Mouse (Mus musculus): Measurements from ENCODE around the gene Hnrnpf.
"Not testable (repeated sequence)": the region's sequence is repeated elsewhere in the genome, so short reads cannot be mapped to it uniquely, and the experiment has no call there.

Hnrnpf gene

GRCm38 (mm10) chr6:117900126-117901080 is at the start of gene Hnrnpf:
Gene Hnrnpf, plus strand, starts transcription at chr6:117900324.
- DNase-seq, result peak; percentile 52 to 66

DNA sequence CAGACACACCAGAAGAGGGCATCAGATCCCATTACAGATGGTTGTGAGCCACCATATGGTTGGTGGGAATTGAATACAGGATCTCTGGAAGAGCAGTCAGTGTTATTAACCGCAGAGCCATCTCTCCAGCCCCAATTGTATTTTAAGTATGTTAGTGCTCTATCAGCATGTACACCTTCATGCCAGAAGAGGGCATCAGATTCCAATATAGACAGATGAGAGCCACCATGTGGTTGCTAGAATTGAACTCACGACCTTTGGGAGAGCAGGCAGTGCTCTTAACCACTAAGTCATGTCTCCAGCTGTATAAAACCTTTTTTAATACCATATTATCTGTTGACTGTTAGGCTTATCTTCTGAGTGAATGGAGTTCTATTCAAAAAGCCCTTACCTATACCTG is 48.4 kb upstream of the Hnrnpf start:
- no peak for DNase-seq

DNA sequence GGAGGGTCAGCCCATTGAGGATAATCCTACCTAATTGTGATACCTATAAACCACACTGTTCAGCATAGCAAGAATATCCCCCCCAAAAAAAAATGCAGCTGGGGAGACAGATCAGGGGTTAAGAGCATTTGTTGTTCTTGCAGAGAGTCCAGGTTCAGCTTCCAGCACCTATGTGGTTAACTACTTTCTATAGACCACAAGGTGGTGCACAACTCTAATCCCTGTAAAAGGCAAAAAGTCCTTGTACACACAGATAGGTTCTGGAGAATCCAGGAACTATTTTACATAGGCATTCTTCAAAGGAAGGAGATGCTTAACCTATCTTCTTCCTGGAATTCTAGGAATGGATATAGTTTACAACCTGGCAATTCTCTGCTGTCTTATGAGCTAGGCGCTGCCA is 42.1 kb upstream of the Hnrnpf start:
- no peak for DNase-seq

DNA sequence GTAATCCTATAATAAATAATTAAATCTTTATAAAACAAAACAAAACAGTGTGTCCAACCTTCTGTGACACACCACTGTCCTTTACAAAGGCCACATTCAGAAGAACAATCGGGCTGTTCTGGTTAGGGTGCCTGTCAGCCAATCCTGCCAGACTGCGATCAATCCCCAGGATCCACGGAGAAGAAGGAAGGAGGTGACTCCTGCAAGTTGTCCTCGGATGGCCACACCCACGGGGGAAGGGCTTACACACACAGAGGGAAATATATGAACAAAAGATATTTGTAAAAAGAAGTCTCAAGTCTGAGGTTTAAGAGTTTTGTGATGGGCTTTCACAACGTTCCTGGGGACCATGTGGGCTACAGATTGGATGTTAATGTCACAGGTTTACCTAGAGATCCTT is 38.3 kb upstream of the Hnrnpf start, which contains the start of gene Zfp239:
Gene Zfp239 (plus strand): TSS at position 253 of the 400 bp plus-strand sequence.
- DNase-seq, result no peak

- no peak for DNase-seq
Measured at GRCm38 (mm10) chr6:117862465-117862864, 37.7 kb upstream of the Hnrnpf start.

DNA sequence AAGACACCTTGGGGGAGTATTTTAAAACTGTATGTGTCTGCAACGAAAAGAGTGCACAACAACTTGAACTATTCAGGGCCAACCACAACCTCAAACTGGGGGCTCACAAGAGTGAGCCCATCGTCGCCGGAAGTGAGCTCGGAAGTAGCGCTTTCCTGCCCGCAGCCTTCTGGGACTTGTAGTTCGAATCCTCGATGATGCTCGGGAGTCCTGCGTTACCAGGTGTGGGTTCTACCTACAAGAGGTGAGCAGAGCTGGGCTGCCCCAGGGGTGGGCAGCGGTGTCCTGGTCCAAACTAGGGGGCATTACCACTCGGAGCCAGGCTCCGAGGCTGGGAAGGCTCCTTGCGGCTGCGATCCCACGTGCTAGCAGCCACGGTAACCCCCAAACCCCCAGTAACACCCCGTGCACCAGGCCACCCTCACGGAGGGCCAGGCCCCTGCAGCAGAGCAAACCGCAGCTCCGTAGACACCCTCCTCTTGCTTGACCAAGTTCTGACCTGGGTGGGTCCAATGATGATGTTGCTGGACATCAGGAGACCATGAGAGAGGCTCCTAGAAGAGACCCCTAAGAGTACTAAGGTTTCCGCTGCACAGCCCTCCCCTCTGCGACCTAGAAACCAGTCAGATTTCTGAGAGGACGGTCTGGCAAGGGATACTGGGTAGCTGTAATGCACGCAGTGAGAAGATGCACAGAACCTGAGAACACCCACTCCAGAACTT is 37.1 kb upstream of the Hnrnpf start:
- peak; percentile 27 to 57 for DNase-seq

- DNase-seq, result no peak
Measured at GRCm38 (mm10) chr6:117863751-117864150, 36.4 kb upstream of the Hnrnpf start.

- DNase-seq, result no peak
Measured at GRCm38 (mm10) chr6:117868187-117868586, 31.9 kb upstream of the Hnrnpf start.

- DNase-seq, result no peak
Measured at GRCm38 (mm10) chr6:117871034-117871433, 29.1 kb upstream of the Hnrnpf start.

GRCm38 (mm10) chr6:117873450-117873849 is 26.7 kb upstream of the Hnrnpf start:
- DNase-seq, result not testable (repeated sequence)

DNA sequence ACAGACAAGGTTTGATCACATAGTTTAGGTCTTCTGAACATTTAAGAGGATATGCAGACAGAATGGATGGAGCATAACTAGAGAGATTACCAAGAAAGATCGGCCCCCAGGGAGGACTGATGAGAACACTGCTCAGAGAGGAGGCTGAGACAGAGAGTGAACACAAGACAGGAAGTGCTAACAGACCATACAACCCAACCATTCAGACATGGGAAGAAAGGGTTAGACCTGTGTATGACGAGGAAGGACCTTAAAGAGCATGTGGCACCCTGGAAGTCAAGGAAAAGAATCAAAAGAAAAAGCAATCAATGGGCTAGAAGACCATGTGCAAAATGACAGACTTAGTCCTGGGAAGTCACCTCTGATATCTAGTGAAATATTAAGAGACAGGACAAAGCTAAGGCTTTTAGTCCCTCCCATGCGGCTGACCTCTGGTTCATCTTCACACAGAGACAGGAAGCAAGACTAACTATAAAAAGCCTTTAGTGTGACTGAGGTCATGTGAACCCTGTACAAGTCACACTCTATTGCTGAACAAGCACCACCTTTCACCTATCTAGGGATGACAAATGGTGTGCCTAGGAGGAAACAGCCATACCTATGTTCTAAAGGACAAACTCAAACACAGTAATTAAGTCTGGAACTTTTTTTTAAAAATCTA is 25.4 kb upstream of the Hnrnpf start:
- DNase-seq, result peak in 1 of 2 experiments; percentile 30

DNA sequence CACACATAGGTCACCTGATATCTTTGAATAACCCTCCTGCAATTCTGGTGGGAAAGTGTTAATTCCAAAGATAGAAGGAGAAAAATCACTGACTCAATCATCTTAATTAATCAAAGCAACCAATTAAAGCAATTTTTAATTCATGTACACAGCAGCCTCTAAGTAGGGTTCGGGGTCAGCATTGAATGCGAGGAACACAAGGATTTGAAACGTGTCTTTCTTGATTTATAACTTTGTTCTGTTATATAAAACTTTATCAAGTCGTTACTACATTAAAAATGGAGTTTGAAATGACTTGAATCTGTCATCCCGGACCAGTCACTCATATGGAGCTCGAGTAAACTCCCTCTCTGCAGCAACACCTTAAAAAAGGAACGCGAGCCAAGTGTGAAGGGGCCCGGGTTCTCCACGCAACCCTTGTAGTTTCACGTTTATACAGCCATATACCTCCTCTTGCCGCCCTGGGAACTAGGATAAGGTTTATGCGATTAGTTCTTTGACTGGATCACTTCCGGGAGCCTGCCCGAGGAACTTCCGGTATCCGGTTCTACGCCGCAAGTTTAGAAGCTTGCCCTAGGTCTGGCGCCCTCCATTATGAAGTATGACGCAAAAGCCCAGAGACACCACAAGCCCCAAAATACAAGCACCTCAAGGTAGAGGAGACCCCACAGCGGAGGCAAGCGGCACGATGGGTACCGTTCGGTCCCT is 21.3 kb upstream of the Hnrnpf start:
- no peak for DNase-seq

GRCm38 (mm10) chr6:117879408-117880115 is 20.6 kb upstream of the Hnrnpf start:
- peak; percentile 98 to 99 for DNase-seq

- no peak for DNase-seq
Measured at GRCm38 (mm10) chr6:117880394-117880838, 19.7 kb upstream of the Hnrnpf start.

- DNase-seq, result peak in 1 of 2 experiments; percentile 20
Measured at GRCm38 (mm10) chr6:117881229-117881628, 18.9 kb upstream of the Hnrnpf start.

DNA sequence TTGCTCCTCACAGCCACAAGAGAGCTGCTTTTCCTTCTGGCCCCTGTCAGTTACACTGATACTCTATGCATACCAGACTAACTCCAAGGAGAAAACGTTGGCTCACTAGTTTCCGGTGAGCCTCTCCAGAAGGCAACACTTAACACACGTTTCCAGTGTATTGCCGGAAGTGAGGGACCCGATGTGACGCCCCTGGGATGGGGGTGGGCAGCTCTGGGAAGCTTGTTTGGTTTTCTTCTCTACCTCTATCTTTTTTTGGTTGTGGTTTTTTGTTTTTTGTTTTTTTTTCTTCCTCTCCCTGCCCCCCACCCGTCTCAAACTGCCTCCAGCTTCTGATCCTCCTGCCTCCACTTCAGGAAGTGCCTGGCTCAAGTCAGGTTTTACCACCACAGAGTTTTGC is 18.1 kb upstream of the Hnrnpf start:
- DNase-seq, result no peak

DNA sequence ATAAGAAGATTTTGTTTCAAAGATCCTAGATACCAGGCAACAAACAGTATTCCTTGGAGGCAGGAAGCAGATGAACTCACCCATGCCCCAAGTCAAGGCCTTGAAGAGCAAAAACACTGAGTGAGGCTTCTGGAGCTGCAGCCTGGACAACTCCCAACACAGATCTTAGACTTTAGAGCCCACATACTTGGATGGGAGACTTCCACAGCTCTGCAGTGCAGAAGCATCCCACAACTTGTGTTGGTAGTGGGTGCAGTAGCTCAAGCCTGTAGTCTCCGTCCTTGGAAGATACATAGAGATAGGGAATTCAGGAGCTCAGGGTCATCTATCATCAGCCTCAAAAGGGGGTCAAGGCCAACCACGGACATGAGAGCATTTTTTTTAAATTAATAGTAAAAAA is 14.2 kb upstream of the Hnrnpf start:
- no peak for DNase-seq

DNA sequence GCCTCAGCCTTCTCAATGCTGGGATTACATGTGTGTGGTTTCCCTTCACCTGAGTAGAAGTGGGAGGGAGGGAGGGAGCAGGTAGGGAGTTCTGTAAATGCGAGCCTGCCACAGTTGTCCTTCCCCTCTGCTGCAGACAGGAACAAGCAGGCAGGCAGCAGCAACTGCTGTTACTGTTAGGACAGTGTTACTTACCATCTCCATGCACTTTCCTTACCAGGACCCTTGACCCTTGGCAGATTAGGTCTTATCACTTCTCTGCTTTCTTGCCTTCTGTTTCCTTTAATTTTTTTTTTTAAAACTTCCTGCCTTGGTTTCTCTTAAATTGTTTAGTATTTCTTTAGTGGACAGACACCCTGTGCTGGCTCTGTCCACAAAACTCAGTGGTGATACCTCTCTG is 12.1 kb upstream of the Hnrnpf start:
- DNase-seq, result no peak

DNA sequence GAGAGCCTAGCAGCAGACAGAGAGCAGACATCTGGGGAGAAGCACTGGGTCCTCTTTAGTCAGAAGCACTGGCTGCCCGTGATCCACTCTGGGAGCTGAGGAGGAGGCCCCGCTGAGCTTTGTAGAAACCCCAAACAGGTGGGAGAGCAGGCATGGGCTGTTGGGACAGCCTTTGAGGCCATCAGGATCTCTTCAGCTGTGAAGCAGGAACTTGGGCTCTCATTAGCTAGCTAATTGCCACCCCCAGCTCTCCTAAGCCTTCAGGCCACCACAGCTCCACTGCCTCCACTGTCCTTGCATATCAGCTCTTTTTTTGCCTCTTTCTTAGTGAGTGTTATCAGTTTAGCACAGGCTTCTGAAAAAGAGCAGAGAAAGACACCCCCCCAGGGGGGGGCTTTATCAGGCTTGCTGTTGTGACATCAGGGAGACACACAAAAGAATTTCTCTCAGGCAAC is 11.5 kb upstream of the Hnrnpf start:
- DNase-seq, result no peak

- peak in 1 of 2 experiments; percentile 19 for DNase-seq
Measured at GRCm38 (mm10) chr6:117890257-117890656, 9.9 kb upstream of the Hnrnpf start.

DNA sequence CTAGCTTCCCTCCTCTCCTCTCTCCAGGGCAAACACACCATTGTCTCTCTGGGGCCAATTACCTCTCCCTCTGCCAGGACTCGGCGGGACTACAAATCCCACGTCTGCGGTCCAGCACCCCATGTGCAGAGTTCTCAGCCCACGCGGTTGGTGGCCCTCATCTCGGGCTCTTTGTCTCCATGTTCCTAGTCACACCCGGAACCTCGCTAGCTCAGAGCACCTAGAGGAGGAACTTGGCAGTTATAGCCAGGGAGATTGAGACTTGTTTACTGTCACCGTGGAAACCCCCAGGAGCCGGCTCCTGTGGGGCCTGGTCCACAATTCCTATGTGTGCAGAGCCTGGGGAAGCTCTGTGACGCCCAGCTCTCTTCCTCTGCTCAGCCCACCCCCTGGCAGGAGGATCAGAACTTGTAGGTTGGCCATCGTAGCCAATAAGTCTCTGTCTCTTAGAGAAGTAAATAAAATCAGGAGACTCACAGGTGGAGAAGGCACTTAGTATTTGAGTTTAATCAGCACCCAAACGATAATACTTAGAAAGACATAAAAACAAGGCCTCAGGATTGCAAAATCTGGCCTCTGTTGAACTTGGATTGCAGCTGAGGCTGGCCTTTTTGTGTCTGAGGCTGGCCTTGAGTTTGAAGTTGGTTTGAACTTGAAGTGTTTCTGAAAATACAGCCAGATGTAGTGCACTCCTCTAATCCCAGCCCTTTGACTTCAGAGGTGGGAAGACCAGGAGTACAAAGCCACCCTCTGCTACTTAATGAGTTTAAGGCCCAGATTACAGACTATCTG is 8.6 kb upstream of the Hnrnpf start:
- peak in 1 of 2 experiments; percentile 41 for DNase-seq

All from spleen, adult 18-20 months (tissue).